Mouse (Mus musculus): ENCODE measurements around the gene Nup85.

GRCm38 (mm10) chr11:115536856-115537568, 27.2 kb upstream of the Nup85 start:
- no peak for TF ChIP-seq FLI1 (IDR thresholded peaks at IDR 0.05; ENCODE audit: low read length)
- TF ChIP-seq GATA1 (IDR thresholded peaks at IDR 0.05; ENCODE audit: borderline replicate concordance, low read length), result no peak

Measured in megakaryocyte, embryonic 14.5 days (primary cell).